Mouse (Mus musculus): Measurements from ENCODE around the gene Gpr152.
A peak's percentile ranks its signal among the peaks of the same experiment; 100 is the strongest.
"Not testable (repeated sequence)": the region's sequence is repeated elsewhere in the genome, so short reads cannot be mapped to it uniquely, and the experiment has no call there.

Gene Gpr152

GRCm38 (mm10) chr19:4131075-4131474 lies 8.5 kb upstream of the Gpr152 start:
- no peak for DNase-seq

GRCm38 (mm10) chr19:4131768-4132167 lies 7.8 kb upstream of the Gpr152 start:
- no peak for DNase-seq

- no peak for DNase-seq
Observed at GRCm38 (mm10) chr19:4134354-4134753, 5.2 kb upstream of the Gpr152 start.

DNA sequence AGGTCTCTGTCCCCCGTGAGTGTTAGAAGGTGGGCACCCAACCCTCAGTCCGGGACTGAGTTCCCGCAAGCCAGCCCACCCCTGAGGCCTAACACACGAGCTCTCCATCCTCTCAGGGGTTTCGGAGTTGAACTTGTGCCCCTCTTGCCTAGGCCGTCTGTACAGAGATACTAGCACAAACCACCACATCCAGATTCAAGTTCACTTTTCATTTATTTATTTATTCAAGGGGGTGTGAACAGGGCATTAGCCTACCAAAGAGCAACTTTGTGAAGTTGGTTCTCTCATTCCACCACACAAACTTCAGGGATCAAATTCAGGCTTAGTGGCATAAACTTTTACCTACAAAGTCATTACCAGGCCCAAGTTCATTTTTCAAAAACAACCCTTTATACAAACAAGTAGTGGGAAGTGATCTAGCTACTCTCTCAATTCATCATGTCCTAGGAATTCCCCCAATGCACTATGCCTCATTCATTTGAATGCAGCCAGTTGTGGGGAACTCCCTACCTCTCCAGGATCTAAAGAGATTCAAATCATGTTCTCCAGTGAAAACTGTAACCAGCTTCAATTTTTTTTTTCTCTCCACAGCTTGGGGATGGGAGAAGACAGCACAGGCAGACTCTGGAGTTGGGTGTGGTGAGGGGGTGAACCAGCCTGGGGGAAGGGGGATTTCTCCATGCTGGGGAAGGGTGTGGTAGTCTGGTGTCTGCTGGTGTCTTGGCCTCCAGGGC lies 4.2 kb upstream of the Gpr152 start:
- not testable (repeated sequence) for DNase-seq

DNA sequence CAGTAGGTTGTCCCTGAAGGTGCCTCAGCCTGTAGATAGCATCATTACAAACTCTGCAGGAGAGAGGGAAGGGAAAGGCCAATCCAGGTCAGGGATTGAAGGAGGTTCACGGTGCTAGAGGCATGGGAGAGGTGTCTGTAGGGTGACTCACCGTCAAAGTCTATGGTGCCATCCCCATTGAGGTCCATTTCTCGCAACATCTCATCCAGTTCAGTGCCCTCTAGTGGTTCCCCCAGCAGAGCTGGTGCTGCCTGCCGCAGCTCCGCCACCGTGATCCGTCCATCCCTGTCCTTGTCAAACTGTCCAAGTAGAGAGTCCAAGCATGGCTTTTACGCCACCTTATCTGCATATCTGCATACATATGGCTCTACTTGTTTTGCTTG lies 3.6 kb upstream of the Gpr152 start:
- peak; percentile 26 for DNase-seq

- DNase-seq, result no peak
Observed at GRCm38 (mm10) chr19:4136463-4136862, 3.1 kb upstream of the Gpr152 start.

- DNase-seq, result no peak
Observed at GRCm38 (mm10) chr19:4137913-4138312, 1.7 kb upstream of the Gpr152 start.

- DNase-seq, result no peak
Observed at GRCm38 (mm10) chr19:4140147-4140546, 560 bp downstream of the Gpr152 start.

DNA sequence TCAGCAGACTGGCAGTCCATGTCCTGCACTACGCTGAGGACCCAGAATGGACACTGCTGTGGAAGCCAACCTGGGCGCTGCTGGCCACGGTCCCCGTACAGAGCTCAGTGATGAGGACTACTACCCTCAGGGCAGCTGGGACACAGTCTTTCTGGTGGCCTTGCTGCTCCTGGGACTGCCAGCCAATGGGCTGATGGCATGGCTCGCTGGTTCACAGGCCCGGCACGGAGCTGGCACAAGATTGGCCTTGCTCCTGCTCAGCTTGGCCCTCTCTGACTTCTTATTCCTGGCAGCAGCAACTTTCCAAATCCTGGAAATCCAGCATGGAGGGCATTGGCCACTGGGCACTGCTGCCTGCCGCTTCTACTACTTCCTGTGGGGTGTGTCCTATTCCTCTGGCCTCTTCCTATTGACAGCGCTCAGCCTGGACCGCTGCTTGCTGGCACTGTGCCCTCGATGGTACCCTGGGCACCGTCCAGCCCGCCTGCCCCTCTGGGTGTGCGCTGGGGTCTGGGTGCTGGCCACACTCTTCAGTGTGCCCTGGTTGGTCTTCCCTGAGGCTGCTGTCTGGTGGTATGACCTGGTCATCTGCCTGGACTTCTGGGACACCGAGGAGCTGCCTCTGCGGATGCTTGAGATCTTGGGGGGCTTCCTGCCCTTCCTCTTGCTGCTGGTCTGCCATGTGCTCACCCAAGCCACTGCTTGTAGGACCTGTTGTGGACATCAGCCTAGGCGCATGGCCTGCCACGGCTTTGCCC lies 3.0 kb downstream of the Gpr152 start:
- DNase-seq, result peak; percentile 45

DNA sequence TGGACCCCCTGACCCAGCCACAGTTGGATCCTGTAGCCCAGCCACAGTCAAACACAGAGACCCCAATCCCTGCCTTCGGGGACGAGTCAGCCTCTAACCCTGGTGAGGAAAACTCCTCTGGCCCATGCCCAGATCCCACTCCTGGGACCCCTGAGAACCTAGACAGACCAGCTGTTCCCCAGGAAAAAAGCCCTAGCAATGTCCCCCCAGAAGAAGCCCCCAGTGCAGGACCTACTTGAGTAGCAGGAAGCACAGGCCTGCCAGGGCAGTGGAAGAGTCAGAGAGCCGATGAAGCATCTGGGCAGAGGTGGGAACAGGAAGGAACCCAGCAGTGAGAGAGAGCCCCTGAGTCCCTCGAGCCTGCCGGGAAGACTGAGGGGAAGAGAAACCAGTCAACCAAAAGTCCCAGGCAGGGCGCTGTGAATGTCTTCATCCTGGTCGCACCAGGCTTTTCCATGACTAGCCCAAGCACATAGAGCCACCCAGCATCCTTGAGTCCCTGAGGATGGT lies 4.2 kb downstream of the Gpr152 start, which contains the start of gene Cabp4:
Cabp4 (minus strand) TSS at position 275 of the 510 bp plus-strand sequence.
- no peak for DNase-seq

DNA sequence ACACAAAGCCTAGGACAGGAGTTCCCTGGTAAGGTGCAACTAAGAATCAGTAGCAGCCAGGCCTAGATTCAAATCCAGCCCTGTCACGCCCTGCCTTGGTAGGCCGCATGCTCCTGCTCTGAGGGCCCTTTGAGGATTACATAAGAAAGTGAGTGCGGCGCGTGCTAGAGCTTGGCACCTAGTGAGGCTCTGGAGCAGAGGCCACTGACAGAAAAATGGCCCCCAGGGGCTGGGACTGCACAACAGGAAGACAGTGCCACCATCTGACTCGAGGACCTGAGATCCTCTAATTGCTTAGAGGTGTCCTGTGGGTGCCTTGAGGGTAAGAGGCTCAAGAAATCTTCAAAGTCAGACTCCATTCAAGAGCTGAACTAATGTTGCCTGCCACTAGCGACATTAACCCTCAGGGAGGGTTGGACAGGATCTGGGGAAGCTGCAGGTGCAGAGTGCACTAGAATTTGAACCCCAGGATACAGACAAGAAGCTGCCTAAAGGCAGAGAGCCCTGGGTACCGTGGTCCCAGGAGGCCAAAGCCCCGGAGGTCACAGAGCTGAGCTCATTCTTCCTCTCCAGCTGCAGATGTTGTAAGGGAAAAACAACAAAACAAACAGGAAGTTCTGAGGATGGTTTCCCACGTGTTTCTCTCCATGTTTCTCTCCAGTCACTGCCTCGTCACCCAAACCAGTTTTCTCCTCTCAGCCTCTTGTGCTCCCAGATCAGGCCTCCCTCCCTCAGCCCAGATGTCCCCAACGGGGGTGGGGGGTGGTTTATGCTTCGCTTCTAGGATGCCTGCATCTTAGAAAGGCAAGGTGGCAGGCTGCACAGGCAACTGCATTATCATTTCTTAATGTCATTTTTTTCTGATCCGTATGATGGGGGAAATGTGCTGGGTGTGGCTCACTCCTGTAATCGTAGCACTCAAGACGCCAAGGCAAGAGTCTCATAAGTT lies 5.2 kb downstream of the Gpr152 start:
- DNase-seq, result no peak

GRCm38 (mm10) chr19:4145936-4146335 lies 6.3 kb downstream of the Gpr152 start:
- DNase-seq, result peak; percentile 34

GRCm38 (mm10) chr19:4146366-4147021 lies 6.9 kb downstream of the Gpr152 start:
- DNase-seq, result peak; percentile 32

- peak; percentile 33 for DNase-seq
Observed at GRCm38 (mm10) chr19:4147022-4147405, 7.4 kb downstream of the Gpr152 start.

DNA sequence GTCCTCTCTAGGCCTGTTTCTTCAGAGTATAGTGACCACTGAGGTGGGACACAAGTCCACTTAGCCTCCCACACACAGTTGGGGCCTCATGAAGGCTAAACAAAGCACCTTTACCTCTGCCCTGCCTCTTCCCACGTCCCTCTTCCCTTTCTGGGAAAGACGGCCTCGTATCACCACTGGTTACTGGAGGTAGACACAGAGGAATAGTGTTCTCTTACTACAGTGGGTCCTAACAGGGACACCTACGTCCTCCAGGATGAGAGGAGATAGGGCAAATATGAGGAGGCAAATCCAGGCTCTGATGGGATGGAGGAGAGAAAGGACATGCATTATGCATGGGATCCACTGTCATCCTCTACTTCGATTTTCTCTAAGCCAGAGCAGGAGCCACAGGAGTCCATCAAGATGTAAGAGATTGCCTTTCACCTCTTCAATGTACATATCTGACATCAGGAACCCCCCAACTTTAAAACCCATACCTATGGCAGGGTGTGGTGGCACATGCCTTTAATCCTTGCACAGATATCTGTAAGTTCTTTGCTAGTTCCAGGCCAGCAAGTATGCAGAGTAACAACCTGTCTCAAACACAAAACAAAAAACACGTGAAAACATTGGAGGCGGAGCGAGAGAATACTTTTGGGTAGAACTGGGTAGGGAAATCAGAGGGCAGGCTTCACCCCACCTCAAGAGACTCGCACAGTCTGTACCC lies 8.3 kb downstream of the Gpr152 start:
- peak; percentile 31 for DNase-seq

DNA sequence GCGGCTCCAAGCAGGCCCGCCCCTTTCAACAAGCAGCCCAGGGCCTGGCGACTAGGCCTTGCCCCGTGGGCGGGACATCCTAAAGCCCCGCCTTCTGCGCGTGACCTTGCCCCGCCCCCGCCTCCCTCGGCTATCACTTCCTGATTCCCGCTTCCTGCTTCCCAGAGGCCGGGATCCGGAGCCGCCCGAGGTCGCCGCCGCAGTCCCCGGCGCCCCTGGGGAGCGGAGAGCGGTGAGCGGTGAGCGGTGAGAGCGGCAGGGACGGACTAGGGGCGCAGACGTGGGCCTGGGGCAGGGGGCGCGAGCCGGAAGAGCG lies 8.9 kb downstream of the Gpr152 start, which contains the start of gene Coro1b:
Coro1b (plus strand) TSS at position 129 of the 316 bp plus-strand sequence.
- DNase-seq, result peak; percentile 95

- no peak for DNase-seq
Observed at GRCm38 (mm10) chr19:4148819-4149218, 9.2 kb downstream of the Gpr152 start.

GRCm38 (mm10) chr19:4149283-4149682 lies 9.7 kb downstream of the Gpr152 start:
- DNase-seq, result no peak

- DNase-seq, result no peak
Observed at GRCm38 (mm10) chr19:4149764-4150461, 10.3 kb downstream of the Gpr152 start.

- DNase-seq, result no peak
Observed at GRCm38 (mm10) chr19:4150567-4151487, 11.2 kb downstream of the Gpr152 start.
